Mouse (Mus musculus) granulocyte monocyte progenitor cell, adult 5-6 weeks (primary cell): ENCODE data around the gene Nmnat1. TPM values are rescaled to one million over a fixed set of nuclear protein-coding genes. Genes with fewer than 3 reads are reported as not detected.
"Not testable (repeated sequence)": the region's sequence is repeated elsewhere in the genome, so short reads cannot be mapped to it uniquely, and the experiment has no call there.

Source experiments
- ATAC-seq: replicated peaks from 2 replicates; pipeline ENCODE4 v1.8.0; 2016; ENCODE audit warnings: mild to moderate bottlenecking, moderate TSS enrichment, inconsistent platforms; ENCODE audit not compliant: poor library complexity, severe bottlenecking
- total RNA-seq, 2 experiments: library from RNA; stranded (forward) in 1 of 2; stranded (reverse) in 1 of 2; fragments of 200-712, 200-1000 nt in 1 of 2; fragments of >200 nt in 1 of 2; fragmentation: Nextera tagmentation in 1 of 2; gene quantifications; 2 replicates each; pipeline ENCODE4 v1.2.3; 2014 to 2017

The Nmnat1 gene
- total RNA-seq, 2 experiments from 2014 or later: 5.0 to 11.5 TPM

- ATAC-seq: peak; percentile 86
These were observed 6.1 kb upstream of the Nmnat1 start for GRCm38 (mm10) chr4:149491151-149491550.

GRCm38 (mm10) chr4:149489415-149490240 is 4.6 kb upstream of the Nmnat1 start:
- no peak for ATAC-seq

- ATAC-seq: no peak
These were observed 2.7 kb upstream of the Nmnat1 start for GRCm38 (mm10) chr4:149487729-149488128.

GRCm38 (mm10) chr4:149485825-149486206 is 814 bp upstream of the Nmnat1 start:
- peak; percentile 42; the same call in 1 of the 2 replicates for ATAC-seq

- no peak for ATAC-seq
These were observed 436 bp downstream of the Nmnat1 start for GRCm38 (mm10) chr4:149484566-149484965.

- no peak for ATAC-seq
These were observed 7.9 kb downstream of the Nmnat1 start, which contains the start of gene Tmem274 for GRCm38 (mm10) chr4:149477078-149477477. TSS of gene Tmem274 (plus strand) at chr4:149477378.

GRCm38 (mm10) chr4:149475096-149475495 is 9.9 kb downstream of the Nmnat1 start:
- no peak for ATAC-seq

- no peak for ATAC-seq
These were observed 15.4 kb downstream of the Nmnat1 start for GRCm38 (mm10) chr4:149469557-149469956.

- no peak for ATAC-seq
These were observed 21.5 kb downstream of the Nmnat1 start for GRCm38 (mm10) chr4:149463435-149463950.

GRCm38 (mm10) chr4:149462305-149462971 is 22.6 kb downstream of the Nmnat1 start:
- peak; percentile 55 for ATAC-seq

- ATAC-seq: peak; percentile 24
These were observed 23.3 kb downstream of the Nmnat1 start for GRCm38 (mm10) chr4:149461579-149462304.

GRCm38 (mm10) chr4:149460475-149460874 is 24.5 kb downstream of the Nmnat1 start:
- ATAC-seq: not testable (repeated sequence)

- no peak; the same call in none of the 2 replicates for ATAC-seq
These were observed 25.6 kb downstream of the Nmnat1 start for GRCm38 (mm10) chr4:149459425-149459824.

GRCm38 (mm10) chr4:149458526-149458925 is 26.5 kb downstream of the Nmnat1 start:
- ATAC-seq: no peak

- ATAC-seq: no peak
These were observed 27.1 kb downstream of the Nmnat1 start for GRCm38 (mm10) chr4:149457831-149458430.

GRCm38 (mm10) chr4:149457163-149457562 is 27.8 kb downstream of the Nmnat1 start:
- ATAC-seq: peak; percentile 62

- no peak for ATAC-seq
These were observed 30.1 kb downstream of the Nmnat1 start, which contains the start of gene Rbp7 for GRCm38 (mm10) chr4:149454879-149455278. TSS of gene Rbp7 (minus strand) at chr4:149454978.

- ATAC-seq: no peak
These were observed 30.7 kb downstream of the Nmnat1 start for GRCm38 (mm10) chr4:149454263-149454662.

GRCm38 (mm10) chr4:149453656-149454055 is 31.3 kb downstream of the Nmnat1 start:
- ATAC-seq: peak; percentile 71

- no peak for ATAC-seq
These were observed 34.4 kb downstream of the Nmnat1 start for GRCm38 (mm10) chr4:149450636-149451035.
